Mouse (Mus musculus): Measurements from ENCODE around the gene Nanos1. TPM values are rescaled to one million over a fixed set of nuclear protein-coding genes. Genes with fewer than 3 reads are reported as not detected.

The Nanos1 gene
- 1 to 10 TPM; 2.6 TPM for total RNA-seq (2023)

DNA sequence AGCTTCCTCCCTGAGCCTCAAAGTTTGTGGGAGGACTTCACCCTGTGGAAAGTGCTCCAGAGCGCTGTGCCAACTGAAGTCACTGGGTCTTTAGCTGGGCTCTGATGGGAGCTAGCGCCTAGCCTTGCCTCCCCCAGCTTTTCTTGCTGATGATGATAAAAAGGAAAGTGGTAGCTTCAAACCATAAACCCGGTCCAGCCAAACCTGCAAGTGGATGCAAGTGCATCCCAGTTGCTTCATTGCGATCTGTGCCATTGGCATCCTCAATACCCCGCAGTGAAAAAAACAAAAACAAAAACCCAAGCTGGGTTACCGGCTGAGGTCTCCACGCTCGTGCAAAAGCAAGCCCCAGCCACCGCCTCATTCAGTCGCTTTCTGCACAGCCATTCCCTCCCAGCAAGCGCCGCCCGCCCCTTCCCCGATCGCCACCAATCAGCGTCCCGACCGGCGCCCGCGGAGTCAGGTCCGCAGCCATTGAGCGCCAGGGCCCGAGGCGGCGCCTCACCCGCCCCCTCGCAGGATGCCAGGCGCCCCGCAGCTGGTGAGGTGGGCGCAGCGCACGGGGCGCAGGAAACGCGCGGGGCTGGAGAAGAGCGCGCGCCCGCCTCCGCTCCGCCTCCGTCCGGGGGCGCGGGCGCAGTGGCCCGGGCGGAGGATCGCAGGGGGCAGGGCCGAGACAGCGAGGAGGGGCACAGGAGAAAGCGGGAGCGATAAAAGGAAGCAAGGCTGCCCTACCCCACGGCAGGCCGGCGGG, at the start of gene Nanos1:
Gene Nanos1 (plus strand): TSS at position 550 of the 754 bp plus-strand sequence.

DNA sequence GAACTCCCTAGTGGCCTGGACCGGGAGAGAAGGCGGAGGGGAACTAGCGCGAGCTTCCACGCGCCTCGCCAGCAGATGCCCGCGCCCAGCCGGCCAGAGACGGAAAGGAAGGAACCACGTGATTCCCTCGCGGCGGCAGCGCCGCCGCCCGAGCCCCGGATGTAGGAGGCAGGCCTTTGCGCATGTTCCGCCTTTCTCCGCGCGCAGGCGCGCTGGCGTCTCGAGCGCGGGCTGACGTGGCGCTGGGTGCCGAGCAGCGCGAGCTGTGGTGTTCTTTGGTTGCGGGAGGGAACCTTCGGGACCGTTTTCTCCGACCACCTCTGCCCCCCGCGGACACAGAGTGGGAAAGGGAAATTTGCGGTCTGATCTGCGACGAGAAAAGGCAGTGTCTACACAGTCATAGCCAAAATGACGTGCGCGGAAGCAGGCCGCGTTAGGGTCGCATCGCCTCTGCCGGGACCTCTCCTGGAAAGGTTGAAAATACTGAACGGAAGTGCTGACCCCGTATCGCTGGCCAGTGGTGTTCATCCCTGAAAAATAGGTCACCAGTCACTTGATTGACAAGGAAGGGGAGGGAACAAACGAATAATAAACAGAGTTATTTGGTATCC, 34.9 kb downstream of the Nanos1 start, which contains the start of gene Eif3a:
Gene Eif3a (minus strand): TSS at position 108 of the 611 bp plus-strand sequence.

Other genes with a start within 250 kb of the Nanos1 start
- 10 to 100 TPM; 32.3 to 37.5 TPM for gene Cacul1, start 175.0 kb upstream of the Nanos1 start, total RNA-seq (2023)
- gene Eif3a, start 34.7 kb downstream of the Nanos1 start, total RNA-seq (2023) = 100 to 1,000 TPM in 1 of 2 experiments, 10 to 100 TPM in 1; 100.0 to 103 TPM
- 10 to 100 TPM; 18.4 to 26.8 TPM for gene Fam45a, start 55.6 kb downstream of the Nanos1 start, total RNA-seq (2023)
- under 1 TPM; 0.64 to 0.90 TPM for gene Sfxn4, start 105.5 kb downstream of the Nanos1 start, total RNA-seq (2023)
- 10 to 100 TPM; 39.0 to 50.1 TPM for gene Prdx3, start 118.6 kb downstream of the Nanos1 start, total RNA-seq (2023)
- gene Grk5, start 133.8 kb downstream of the Nanos1 start, total RNA-seq (2023) = 10 to 100 TPM; 30.2 to 39.9 TPM